Mouse (Mus musculus) adrenal gland, adult (tissue): Measurements from ENCODE around the gene Zfp26.

Experiments
- DNase-seq, 2 experiments: peaks; one replicate each; pipeline ENCODE4 v3.0.0; 2022 to 2023; ENCODE audit warnings: low spot score in 1 of 2; ENCODE audit not compliant: inconsistent age in 2 of 2

Zfp26 gene

GRCm38 (mm10) chr9:20459377-20460317 lies at the start of gene Zfp26:
Gene Zfp26, minus strand, starts transcription at chr9:20460162.
- peak; percentile 85 to 96 for DNase-seq

- no peak for DNase-seq
Measured at GRCm38 (mm10) chr9:20509676-20510075, 49.7 kb upstream of the Zfp26 start.

GRCm38 (mm10) chr9:20504801-20505200 lies 44.8 kb upstream of the Zfp26 start:
- no peak for DNase-seq

- DNase-seq: peak in 1 of 2 experiments; percentile 74
Measured at GRCm38 (mm10) chr9:20493281-20493680, 33.3 kb upstream of the Zfp26 start.

GRCm38 (mm10) chr9:20492527-20493233 lies 32.7 kb upstream of the Zfp26 start, which contains the start of gene Zfp426:
Gene Zfp426, minus strand, starts transcription at chr9:20492746.
- peak; percentile 89 to 96 for DNase-seq

GRCm38 (mm10) chr9:20491858-20492526 lies 32.0 kb upstream of the Zfp26 start:
- DNase-seq: no peak

DNA sequence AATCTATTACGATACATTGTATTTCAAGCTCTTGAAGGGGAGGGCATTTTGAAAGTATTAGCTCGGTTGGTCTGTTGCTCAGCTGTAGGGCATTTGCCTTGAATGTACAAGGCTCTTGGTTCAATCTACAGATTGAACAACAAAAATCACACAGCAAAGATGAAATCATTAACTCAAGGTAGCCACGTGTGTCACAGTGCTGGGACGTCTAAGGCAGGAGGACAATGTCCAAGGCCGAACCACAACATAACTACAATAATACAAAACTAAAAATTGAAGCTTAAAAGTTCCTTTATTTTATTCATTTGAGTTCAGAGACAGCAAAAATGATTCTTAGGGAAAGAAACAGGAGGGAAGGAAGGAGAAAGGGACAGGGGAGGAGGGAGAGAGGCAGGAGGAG lies 29.6 kb upstream of the Zfp26 start:
- peak in 1 of 2 experiments; percentile 44 for DNase-seq

DNA sequence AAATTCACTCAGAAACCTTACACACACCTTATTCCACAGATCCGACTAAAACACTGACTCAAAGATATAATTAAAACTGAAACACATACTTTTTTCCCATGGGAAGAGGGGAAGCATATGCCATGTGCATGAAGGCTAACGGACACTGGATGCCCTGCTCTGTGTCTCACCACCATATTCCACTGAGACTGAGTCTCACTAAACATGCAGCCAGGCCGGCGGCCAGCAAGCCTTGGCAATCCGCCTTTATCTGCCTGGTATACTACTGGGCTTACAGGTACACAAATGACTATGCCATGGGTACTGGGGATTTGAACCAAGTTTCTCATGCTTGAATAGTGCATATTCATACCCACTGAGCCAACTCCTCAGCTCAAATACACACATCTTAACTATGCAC lies 19.4 kb upstream of the Zfp26 start:
- DNase-seq: no peak

DNA sequence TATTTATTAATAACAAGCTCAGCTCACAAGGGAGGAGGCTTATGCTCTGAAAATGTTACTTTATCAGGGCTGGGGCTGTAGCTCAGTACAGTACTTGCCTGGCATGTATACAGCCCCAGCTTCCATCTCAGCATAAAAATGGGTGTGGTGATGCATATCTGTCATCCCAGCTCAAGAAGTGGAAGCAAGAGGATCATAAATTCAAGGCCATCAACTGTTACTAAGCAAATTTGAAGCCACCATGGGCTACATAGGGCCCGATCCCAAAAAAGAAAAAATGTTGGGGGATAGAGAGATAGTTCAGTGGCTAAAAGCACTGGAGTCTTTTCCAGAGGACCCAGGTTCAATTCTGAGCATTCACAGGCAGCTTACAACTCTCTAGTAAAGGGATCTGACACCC lies 16.7 kb upstream of the Zfp26 start:
- no peak for DNase-seq

- DNase-seq: peak; percentile 34 to 89
Measured at GRCm38 (mm10) chr9:20466761-20467442, 6.9 kb upstream of the Zfp26 start.

GRCm38 (mm10) chr9:20453647-20454046 lies 6.3 kb downstream of the Zfp26 start:
- no peak for DNase-seq

GRCm38 (mm10) chr9:20451493-20451892 lies 8.5 kb downstream of the Zfp26 start:
- DNase-seq: no peak

DNA sequence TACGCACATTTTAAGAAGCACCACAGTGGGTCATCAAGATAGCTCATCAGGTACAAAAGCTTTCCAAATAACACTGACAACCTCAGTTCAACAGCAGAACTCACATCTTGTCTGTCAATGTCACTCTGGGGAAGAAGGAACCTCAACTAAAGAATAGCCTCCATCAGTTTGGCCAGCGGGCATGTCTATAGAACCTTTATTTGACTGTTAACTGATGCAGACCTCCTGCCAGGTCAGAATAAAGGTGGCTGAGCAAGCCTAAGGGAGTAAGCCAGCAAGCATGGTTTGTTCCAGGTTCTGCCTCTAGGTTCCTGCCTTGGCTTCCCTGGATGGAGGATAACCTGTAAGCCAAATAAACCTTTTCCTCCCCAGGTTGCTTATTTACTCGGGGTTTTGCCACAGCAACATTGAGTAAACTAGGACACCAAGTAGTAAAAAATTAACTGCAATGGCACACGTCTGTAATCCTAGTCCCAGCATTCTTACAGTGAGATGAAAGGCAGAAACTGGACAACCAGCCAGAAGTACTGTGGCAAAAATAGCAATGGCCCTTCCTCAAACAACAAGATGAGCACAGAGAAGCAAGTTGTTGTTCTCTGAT lies 16.7 kb downstream of the Zfp26 start:
- no peak for DNase-seq

- no peak for DNase-seq
Measured at GRCm38 (mm10) chr9:20430004-20430403, 30.0 kb downstream of the Zfp26 start.

GRCm38 (mm10) chr9:20411460-20411859 lies 48.5 kb downstream of the Zfp26 start:
- no peak for DNase-seq

DNA sequence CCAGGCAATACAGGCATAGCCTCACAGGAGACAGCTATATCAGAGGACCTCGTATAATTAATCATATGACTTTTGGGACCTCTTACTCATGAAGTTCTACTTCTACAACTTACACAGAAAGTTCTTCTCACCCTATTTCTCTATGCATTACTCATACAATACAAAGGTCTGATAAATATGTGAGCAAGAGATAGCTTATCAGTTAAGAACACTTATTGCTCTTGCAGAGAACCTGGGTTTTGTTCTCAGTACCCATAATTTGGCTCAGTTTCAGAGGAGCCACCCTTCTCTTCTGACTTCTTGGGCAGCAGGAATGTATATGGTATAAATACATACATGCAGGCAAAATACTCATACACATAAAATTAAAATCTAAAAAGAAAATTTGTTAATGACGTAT lies 50.6 kb downstream of the Zfp26 start:
- no peak for DNase-seq

- no peak for DNase-seq
Measured at GRCm38 (mm10) chr9:20385343-20385703, 74.6 kb downstream of the Zfp26 start.

GRCm38 (mm10) chr9:20384532-20385342 lies 75.2 kb downstream of the Zfp26 start, which contains the start of gene Zfp560:
Gene Zfp560, minus strand, starts transcription at chr9:20385177.
- DNase-seq: peak; percentile 88 to 96

DNA sequence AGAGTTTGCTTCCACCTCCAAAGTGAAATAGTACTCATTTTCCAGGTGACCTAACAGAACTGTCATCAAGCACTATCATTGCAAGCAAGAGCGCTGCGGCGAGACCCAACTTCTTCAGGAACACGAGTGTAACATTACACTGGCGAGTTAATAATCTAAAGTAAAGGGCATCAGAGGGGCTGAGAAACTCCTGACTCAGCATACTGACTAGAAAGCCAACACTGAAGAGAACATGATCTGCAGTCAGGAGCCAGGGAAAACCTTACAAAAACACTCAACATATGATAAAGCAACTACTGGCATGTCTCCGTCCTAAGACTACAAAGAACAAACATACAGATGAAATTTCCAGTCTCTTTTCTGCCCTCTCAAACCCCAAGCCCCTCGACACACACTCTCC lies 76.3 kb downstream of the Zfp26 start:
- no peak for DNase-seq
